Mouse (Mus musculus): ENCODE measurements at regions not wholly inside any gene's neighbourhood (a gene's known extent, or its start where the extent isn't known, plus 50 kb on each side); places are given as distances from the start of the nearest gene placed in this dataset.
A peak's percentile ranks its signal among the peaks of the same experiment; 100 is the strongest.

- Histone ChIP-seq H3K9ac (no peak overlapping the region), H3K4me3 (no peak overlapping the region), H3K27me3 (no peaks in the 10 kb centered on the region), H3K36me3 (no peaks in the 10 kb centered on the region), H3K4me2 (no peak overlapping the region), H3K27ac (no peak overlapping the region), H3K4me1 (no peaks in the 10 kb centered on the region), H3K9me3 (no peaks in the 10 kb centered on the region)
- no peak for ATAC-seq (ENCODE audit: borderline replicate concordance, extremely low read depth, low FRiP score, low TSS enrichment)
- 63% methylated on average over 4 of the region's 4 CpGs for WGBS
These were observed 430.7 kb upstream of the Tbc1d2b start for GRCm38 (mm10) chr9:90701180-90701765.

- 22% methylated on average over 2 of the region's 2 CpGs for WGBS
- Histone ChIP-seq H3K4me1 (no peaks in the 10 kb centered on the region), H3K36me3 (no peaks in the 10 kb centered on the region), H3K4me2 (no peak overlapping the region), H3K9me3 (no peaks in the 10 kb centered on the region), H3K4me3 (no peak overlapping the region), H3K27ac (no peak overlapping the region), H3K27me3 (no peaks in the 10 kb centered on the region), H3K9ac (no peak overlapping the region)
- peak; percentile 31; the same call in 1 of the 2 replicates for ATAC-seq (ENCODE audit: borderline replicate concordance, extremely low read depth, low FRiP score, low TSS enrichment)
These were observed 443.1 kb upstream of the Tbc1d2b start for GRCm38 (mm10) chr9:90713685-90714084.

GRCm38 (mm10) chr9:90731450-90731849, 460.8 kb upstream of the Tbc1d2b start:
- no peaks in the 10 kb centered on the region for H3K27me3 ChIP-seq
- no peak for ATAC-seq (ENCODE audit: borderline replicate concordance, extremely low read depth, low FRiP score, low TSS enrichment)
- no peaks in the 10 kb centered on the region for H3K9me3 ChIP-seq
- H3K4me2 ChIP-seq: no peak overlapping the region
- H3K9ac ChIP-seq: no peak overlapping the region
- no peak overlapping the region for H3K4me3 ChIP-seq
- 82% methylated on average over 4 of the region's 4 CpGs for WGBS
- no peaks in the 10 kb centered on the region for H3K4me1 ChIP-seq
- no peaks in the 10 kb centered on the region for H3K36me3 ChIP-seq
- H3K27ac ChIP-seq: no peak overlapping the region

GRCm38 (mm10) chr9:90757175-90757574, 486.6 kb upstream of the Tbc1d2b start:
- H3K4me2 ChIP-seq: no peak overlapping the region
- no peak overlapping the region for H3K9ac ChIP-seq
- H3K36me3 ChIP-seq: no peaks in the 10 kb centered on the region
- no peaks in the 10 kb centered on the region for H3K4me1 ChIP-seq
- no peak overlapping the region for H3K27ac ChIP-seq
- no peaks in the 10 kb centered on the region for H3K9me3 ChIP-seq
- no peaks in the 10 kb centered on the region for H3K27me3 ChIP-seq
- no peak overlapping the region for H3K4me3 ChIP-seq
- 63% methylated on average over 3 of the region's 3 CpGs for WGBS
- ATAC-seq (ENCODE audit: borderline replicate concordance, extremely low read depth, low FRiP score, low TSS enrichment): no peak

GRCm38 (mm10) chr9:90774296-90774695, 503.7 kb upstream of the Tbc1d2b start:
- Histone ChIP-seq H3K4me1 (no peaks in the 10 kb centered on the region), H3K27ac (no peak overlapping the region), H3K4me3 (no peak overlapping the region), H3K4me2 (no peak overlapping the region), H3K27me3 (no peaks in the 10 kb centered on the region), H3K36me3 (no peaks in the 10 kb centered on the region), H3K9me3 (no peaks in the 10 kb centered on the region), H3K9ac (no peak overlapping the region)
- WGBS: 25% methylated on average over 1 of the region's 1 CpGs
- ATAC-seq (ENCODE audit: borderline replicate concordance, extremely low read depth, low FRiP score, low TSS enrichment): no peak

- H3K4me2 ChIP-seq: no peak overlapping the region
- ATAC-seq (ENCODE audit: borderline replicate concordance, extremely low read depth, low FRiP score, low TSS enrichment): no peak
- H3K27ac ChIP-seq: no peak overlapping the region
- H3K4me1 ChIP-seq: no peaks in the 10 kb centered on the region
- no peaks in the 10 kb centered on the region for H3K9me3 ChIP-seq
- no peaks in the 10 kb centered on the region for H3K27me3 ChIP-seq
- H3K36me3 ChIP-seq: no peaks in the 10 kb centered on the region
- no peak overlapping the region for H3K4me3 ChIP-seq
- H3K9ac ChIP-seq: no peak overlapping the region
These were observed 518.9 kb upstream of the Tbc1d2b start for GRCm38 (mm10) chr9:90789545-90789944.

- Histone ChIP-seq H3K9me3 (no peaks in the 10 kb centered on the region), H3K9ac (no peak overlapping the region), H3K27ac (no peak overlapping the region), H3K27me3 (no peaks in the 10 kb centered on the region), H3K4me3 (no peak overlapping the region), H3K4me1 (no peaks in the 10 kb centered on the region), H3K36me3 (no peaks in the 10 kb centered on the region), H3K4me2 (no peak overlapping the region)
- 49% methylated on average over 2 of the region's 2 CpGs for WGBS
- ATAC-seq (ENCODE audit: borderline replicate concordance, extremely low read depth, low FRiP score, low TSS enrichment): no peak
These were observed 521.3 kb upstream of the Tbc1d2b start for GRCm38 (mm10) chr9:90791871-90792270.

GRCm38 (mm10) chr9:90816844-90817243, 545.4 kb upstream of the Zic4 start:
- no peaks in the 10 kb centered on the region for H3K27me3 ChIP-seq
- no peaks in the 10 kb centered on the region for H3K9me3 ChIP-seq
- H3K36me3 ChIP-seq: no peaks in the 10 kb centered on the region
- H3K9ac ChIP-seq: no peak overlapping the region
- no peaks in the 10 kb centered on the region for H3K4me1 ChIP-seq
- WGBS: 27% methylated on average over 4 of the region's 4 CpGs
- H3K4me2 ChIP-seq: no peak overlapping the region
- ATAC-seq (ENCODE audit: borderline replicate concordance, extremely low read depth, low FRiP score, low TSS enrichment): no peak
- H3K27ac ChIP-seq: no peak overlapping the region
- H3K4me3 ChIP-seq: no peak overlapping the region

- H3K36me3 ChIP-seq: no peaks in the 10 kb centered on the region
- no peaks in the 10 kb centered on the region for H3K4me1 ChIP-seq
- no peak overlapping the region for H3K4me3 ChIP-seq
- H3K4me2 ChIP-seq: no peak overlapping the region
- no peaks in the 10 kb centered on the region for H3K27me3 ChIP-seq
- ATAC-seq (ENCODE audit: borderline replicate concordance, extremely low read depth, low FRiP score, low TSS enrichment): no peak
- 72% methylated on average over 4 of the region's 4 CpGs for WGBS
- no peak overlapping the region for H3K27ac ChIP-seq
- no peaks in the 10 kb centered on the region for H3K9me3 ChIP-seq
- H3K9ac ChIP-seq: no peak overlapping the region
These were observed 538.5 kb upstream of the Zic4 start for GRCm38 (mm10) chr9:90823574-90824280.

- H3K4me2 ChIP-seq: no peak overlapping the region
- WGBS: 80% methylated on average over 3 of the region's 3 CpGs
- H3K36me3 ChIP-seq: no peaks in the 10 kb centered on the region
- no peaks in the 10 kb centered on the region for H3K27me3 ChIP-seq
- no peak for ATAC-seq (ENCODE audit: borderline replicate concordance, extremely low read depth, low FRiP score, low TSS enrichment)
- no peak overlapping the region for H3K9ac ChIP-seq
- no peaks in the 10 kb centered on the region for H3K4me1 ChIP-seq
- H3K4me3 ChIP-seq: no peak overlapping the region
- H3K27ac ChIP-seq: no peak overlapping the region
- H3K9me3 ChIP-seq: no peaks in the 10 kb centered on the region
These were observed 534.7 kb upstream of the Zic4 start for GRCm38 (mm10) chr9:90827474-90827873.

GRCm38 (mm10) chr9:90828701-90829100, 533.5 kb upstream of the Zic4 start:
- Histone ChIP-seq H3K4me3 (no peak overlapping the region), H3K4me1 (no peaks in the 10 kb centered on the region), H3K27ac (no peak overlapping the region), H3K27me3 (no peaks in the 10 kb centered on the region), H3K9me3 (no peaks in the 10 kb centered on the region), H3K4me2 (no peak overlapping the region), H3K9ac (no peak overlapping the region), H3K36me3 (no peaks in the 10 kb centered on the region)
- no peak for ATAC-seq (ENCODE audit: borderline replicate concordance, extremely low read depth, low FRiP score, low TSS enrichment)
- WGBS: 55% methylated on average over 5 of the region's 5 CpGs

- H3K4me1 ChIP-seq: no peaks in the 10 kb centered on the region
- no peaks in the 10 kb centered on the region for H3K27me3 ChIP-seq
- no peak overlapping the region for H3K9ac ChIP-seq
- no peak overlapping the region for H3K4me3 ChIP-seq
- ATAC-seq (ENCODE audit: borderline replicate concordance, extremely low read depth, low FRiP score, low TSS enrichment): no peak
- H3K27ac ChIP-seq: no peak overlapping the region
- no peak overlapping the region for H3K4me2 ChIP-seq
- no peaks in the 10 kb centered on the region for H3K36me3 ChIP-seq
- 72% methylated on average over 4 of the region's 4 CpGs for WGBS
- no peaks in the 10 kb centered on the region for H3K9me3 ChIP-seq
These were observed 531.5 kb upstream of the Zic4 start for GRCm38 (mm10) chr9:90830704-90831103.
